Mouse (Mus musculus): ENCODE results near the gene Hoxc8.

Gene Hoxc8

GRCm38 (mm10) chr15:102981379-102982288 lies 8.8 kb upstream of the Hoxc8 start:
- DNase-seq (ENCODE audit: low spot score in 2 of 2) = no peak

GRCm38 (mm10) chr15:102983716-102984115 lies 6.7 kb upstream of the Hoxc8 start:
- no peak for DNase-seq (ENCODE audit: low spot score in 2 of 2)

- no peak for DNase-seq (ENCODE audit: low spot score in 2 of 2)
Observed at GRCm38 (mm10) chr15:102984521-102984920, 5.9 kb upstream of the Hoxc8 start.

- DNase-seq (ENCODE audit: low spot score in 2 of 2) = no peak
Observed at GRCm38 (mm10) chr15:102984925-102985324, 5.5 kb upstream of the Hoxc8 start.

- DNase-seq (ENCODE audit: low spot score in 2 of 2) = peak; percentile 76 to 85
Observed at GRCm38 (mm10) chr15:102987124-102987833, 3.1 kb upstream of the Hoxc8 start.

GRCm38 (mm10) chr15:102988078-102988477 lies 2.3 kb upstream of the Hoxc8 start:
- no peak for DNase-seq (ENCODE audit: low spot score in 2 of 2)

- no peak for DNase-seq (ENCODE audit: low spot score in 2 of 2)
Observed at GRCm38 (mm10) chr15:102991782-102992181, 1.4 kb downstream of the Hoxc8 start.

GRCm38 (mm10) chr15:102992206-102992605 lies 1.8 kb downstream of the Hoxc8 start:
- DNase-seq (ENCODE audit: low spot score in 2 of 2) = no peak

- DNase-seq (ENCODE audit: low spot score in 2 of 2) = no peak
Observed at GRCm38 (mm10) chr15:102992863-102993262, 2.5 kb downstream of the Hoxc8 start.

GRCm38 (mm10) chr15:102996548-102996947 lies 6.1 kb downstream of the Hoxc8 start:
- no peak for DNase-seq (ENCODE audit: low spot score in 2 of 2)

- no peak for DNase-seq (ENCODE audit: low spot score in 2 of 2)
Observed at GRCm38 (mm10) chr15:102997431-102997830, 7.0 kb downstream of the Hoxc8 start.

GRCm38 (mm10) chr15:102997939-102998355 lies 7.5 kb downstream of the Hoxc8 start, which contains the start of gene Hoxc6:
Gene Hoxc6, plus strand, starts transcription at chr15:102998257.
- DNase-seq (ENCODE audit: low spot score in 2 of 2) = no peak

GRCm38 (mm10) chr15:102998608-102999182 lies 8.3 kb downstream of the Hoxc8 start:
- no peak for DNase-seq (ENCODE audit: low spot score in 2 of 2)

- no peak for DNase-seq (ENCODE audit: low spot score in 2 of 2)
Observed at GRCm38 (mm10) chr15:102999183-102999831, 8.9 kb downstream of the Hoxc8 start.

- DNase-seq (ENCODE audit: low spot score in 2 of 2) = no peak
Observed at GRCm38 (mm10) chr15:102999955-103000354, 9.5 kb downstream of the Hoxc8 start.

- DNase-seq (ENCODE audit: low spot score in 2 of 2) = no peak
Observed at GRCm38 (mm10) chr15:103000501-103000901, 10.1 kb downstream of the Hoxc8 start.

- DNase-seq (ENCODE audit: low spot score in 2 of 2) = no peak
Observed at GRCm38 (mm10) chr15:103001370-103001769, 11.0 kb downstream of the Hoxc8 start.

- DNase-seq (ENCODE audit: low spot score in 2 of 2) = no peak
Observed at GRCm38 (mm10) chr15:103002156-103002555, 11.7 kb downstream of the Hoxc8 start.

- DNase-seq (ENCODE audit: low spot score in 2 of 2) = no peak
Observed at GRCm38 (mm10) chr15:103002821-103003448, 12.5 kb downstream of the Hoxc8 start.

- no peak for DNase-seq (ENCODE audit: low spot score in 2 of 2)
Observed at GRCm38 (mm10) chr15:103005308-103005707, 14.9 kb downstream of the Hoxc8 start.

GRCm38 (mm10) chr15:103005797-103006196 lies 15.4 kb downstream of the Hoxc8 start:
- no peak for DNase-seq (ENCODE audit: low spot score in 2 of 2)
